Mouse (Mus musculus) embryo, embryonic 11.5 days (tissue): ENCODE measurements at regions not wholly inside any gene's neighbourhood (a gene's known extent, or its start where the extent isn't known, plus 50 kb on each side); places are given as distances from the start of the nearest gene placed in this dataset.

Source experiments
- DNase-seq: peaks from one replicate; pipeline ENCODE4 v3.0.0-alpha.2; 2012; ENCODE audit warnings: low read depth, low spot score

DNA sequence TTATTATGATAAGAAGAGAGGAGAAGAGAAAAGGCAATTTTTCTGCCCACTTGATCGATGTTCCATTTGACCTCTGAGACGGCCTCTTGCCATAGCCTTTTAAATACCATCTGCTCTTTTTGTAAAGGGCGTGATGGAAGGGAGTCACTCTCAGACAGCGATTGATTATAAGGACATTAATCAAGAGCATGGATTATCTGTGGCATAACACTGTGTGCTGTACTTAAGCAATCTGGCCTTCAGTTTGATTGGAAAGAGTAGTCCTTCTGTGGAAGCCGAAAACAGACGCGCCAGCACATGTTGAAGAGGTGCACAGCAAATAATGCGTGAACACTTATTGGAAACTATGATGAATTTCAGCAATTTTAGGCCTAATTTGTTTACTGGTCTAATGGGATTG lies 685.4 kb upstream of the Robo1 start:
- DNase-seq: peak; percentile 2

DNA sequence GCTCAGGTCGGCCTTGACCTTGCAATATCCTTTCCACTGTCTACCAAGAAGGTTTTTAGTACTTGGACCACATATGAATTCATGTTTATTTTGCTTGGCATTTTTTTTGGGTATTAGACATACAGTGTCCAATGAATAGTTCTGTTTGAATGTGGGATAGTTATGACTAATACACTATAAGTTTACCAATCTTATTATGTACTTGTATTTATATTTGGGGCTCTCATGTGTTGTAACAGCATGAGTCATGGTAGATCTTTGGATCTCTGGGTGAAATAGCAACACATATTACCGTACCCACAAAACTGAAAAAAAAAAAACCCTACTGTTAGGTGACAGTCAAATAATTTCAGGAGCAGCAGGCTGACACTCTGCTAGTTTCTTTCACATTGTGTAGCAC lies 667.7 kb upstream of the Robo1 start:
- DNase-seq: no peak

DNA sequence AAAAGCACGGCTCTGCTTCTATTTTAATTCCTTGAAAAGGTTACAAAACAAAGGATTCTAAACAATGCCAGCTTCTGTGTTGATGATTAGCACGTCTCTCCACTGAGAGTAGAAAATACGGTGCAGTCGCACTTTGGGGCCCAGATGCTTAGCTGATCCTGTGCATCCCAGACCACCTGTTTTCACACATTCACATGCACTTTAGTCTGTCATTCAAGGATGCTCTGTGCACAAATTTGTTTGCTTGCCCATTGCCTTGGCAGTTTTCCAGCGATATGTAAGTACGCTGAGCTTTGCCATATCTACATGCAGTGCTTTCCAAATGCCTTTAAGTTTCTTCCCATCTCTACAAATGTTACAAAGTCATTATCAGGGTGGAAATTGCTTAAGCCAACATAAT lies 664.9 kb upstream of the Robo1 start:
- no peak for DNase-seq

DNA sequence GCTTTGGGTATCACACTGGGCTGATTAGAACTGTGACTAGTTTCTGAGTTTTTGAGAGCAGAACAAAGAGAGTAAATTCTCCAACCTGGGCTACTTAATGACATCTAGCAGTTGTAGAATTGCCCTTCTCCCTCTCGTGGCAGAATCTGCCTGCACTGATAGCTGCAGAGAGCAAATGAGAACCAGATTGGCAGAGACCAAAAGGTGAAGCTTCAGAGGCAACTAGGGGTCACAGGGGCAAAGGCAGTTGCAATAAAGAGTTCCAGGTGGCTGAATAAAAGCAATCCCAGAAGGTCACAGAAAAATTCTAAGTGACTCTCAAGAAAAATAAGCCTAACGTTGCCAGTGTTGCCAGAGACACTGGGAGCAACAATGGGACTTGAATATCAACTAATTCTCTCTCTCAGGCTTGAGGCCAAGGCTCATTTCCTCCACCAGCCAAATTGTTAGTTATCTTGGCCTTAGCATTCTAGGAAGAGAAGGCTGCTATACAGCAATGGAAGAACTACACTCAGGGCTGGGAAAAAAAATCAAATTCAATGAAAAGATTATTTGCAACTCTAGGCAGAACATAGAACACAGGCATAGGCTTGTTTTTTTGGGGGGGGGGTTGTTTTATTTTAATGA lies 629.9 kb upstream of the Robo1 start:
- peak; percentile 29 for DNase-seq

DNA sequence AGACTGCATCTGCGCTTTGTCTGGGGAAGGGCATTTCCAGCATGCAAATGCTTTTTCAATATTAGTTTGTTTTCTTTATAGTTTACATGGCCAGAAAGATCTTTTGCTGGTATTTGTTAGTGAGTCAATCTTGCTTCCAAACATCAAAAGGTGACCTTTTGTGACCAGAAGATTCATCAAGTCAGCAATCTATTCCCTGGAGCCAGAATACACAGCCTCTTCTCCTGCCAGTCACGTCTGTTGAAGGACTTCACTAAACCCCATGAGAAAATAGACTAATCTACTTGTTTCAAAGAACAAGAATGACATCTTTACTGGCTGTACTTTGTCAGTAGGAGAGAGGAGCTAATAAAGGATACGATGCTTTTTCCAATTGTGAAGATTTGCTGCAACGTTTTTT lies 614.6 kb upstream of the Robo1 start:
- DNase-seq: no peak

DNA sequence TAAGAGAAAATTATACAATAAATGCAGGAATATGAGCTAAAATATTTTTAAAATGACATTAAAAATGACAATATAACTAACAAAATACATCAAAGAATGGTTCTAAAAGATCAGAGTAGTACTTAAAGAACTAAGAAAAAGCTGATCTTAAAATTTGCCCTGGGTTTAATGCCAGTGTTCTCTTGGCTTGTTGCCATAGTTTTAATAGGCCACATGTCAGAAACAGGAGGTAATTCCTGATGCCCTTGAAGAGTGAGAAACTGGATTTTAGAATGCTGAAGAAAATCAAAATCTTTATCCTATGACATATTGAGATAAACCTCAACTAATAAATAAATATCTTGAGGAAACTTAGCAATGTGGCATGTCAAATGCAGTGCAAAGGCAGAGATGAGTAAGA lies 602.3 kb upstream of the Robo1 start:
- DNase-seq: no peak

DNA sequence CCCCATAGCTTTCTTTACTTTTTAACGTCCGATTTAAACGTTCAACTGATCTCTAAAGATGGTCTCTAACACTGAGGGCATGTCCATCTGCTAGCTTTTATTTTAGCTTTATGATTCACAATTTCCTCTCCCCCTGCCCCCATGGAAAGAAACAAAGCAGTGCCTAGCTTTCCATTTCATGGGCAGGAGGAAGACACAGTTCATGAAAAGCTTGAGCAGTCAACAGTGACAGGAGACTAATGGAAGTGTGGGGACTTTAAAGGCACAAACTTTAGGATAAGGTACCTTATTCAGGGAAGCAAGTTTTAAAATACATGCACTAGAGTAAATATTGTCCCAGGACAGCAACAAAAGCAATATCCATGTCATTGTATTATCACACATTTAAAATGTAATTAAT lies 598.4 kb upstream of the Robo1 start:
- DNase-seq: no peak

DNA sequence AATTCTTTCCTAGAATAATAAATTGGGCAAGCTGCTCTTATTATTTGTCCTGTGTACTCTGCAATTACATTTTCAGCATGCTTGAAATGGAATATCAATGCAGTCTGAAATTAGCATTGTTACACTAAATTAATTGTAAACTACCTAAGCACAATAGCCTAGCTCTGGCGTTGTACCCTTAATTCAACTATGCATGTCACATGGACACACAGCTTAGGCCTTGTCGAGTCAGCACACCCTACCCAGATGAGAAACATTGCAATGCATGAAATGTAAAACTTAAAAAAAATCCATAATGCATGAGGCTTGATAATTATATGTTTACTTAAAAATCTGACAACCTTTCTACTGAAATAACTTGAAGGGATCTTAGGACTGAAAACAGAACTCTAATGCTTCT lies 596.2 kb upstream of the Robo1 start:
- no peak for DNase-seq

DNA sequence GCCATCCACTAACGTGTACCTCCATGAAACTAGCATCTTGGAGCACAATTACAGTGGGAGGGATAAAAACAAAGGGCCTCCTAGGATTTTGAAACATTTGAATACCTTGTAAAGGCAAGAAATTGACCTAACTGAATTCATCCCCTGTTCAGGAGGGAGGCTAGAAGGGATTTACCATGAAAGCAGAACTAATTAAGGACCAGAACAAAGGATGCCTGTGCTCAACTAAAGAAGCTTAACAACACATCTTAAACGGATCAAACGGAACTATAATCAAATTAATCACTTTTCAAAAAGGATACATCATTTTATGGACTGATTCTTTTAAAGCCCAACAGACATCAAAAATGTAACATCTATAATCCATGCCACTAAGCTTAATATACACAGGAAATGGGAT lies 590.9 kb upstream of the Robo1 start:
- no peak for DNase-seq

DNA sequence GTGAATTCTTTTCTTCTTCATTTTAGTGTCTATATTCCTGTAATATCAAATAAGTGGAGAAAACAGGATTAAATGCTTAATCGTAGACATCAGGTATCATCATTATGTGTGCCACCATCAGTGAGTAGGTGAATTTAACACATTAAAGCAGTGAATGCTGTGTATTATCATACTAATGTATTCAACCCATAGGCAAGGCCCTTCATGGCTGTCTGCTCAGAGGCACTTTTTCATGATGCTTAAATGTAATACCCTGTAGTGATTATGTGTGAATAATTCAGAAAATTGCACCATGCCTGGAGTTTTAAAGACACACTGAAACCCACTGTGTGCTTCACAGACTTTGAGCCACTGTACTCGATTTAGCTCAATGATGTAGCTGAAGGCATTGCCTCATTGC lies 583.2 kb upstream of the Robo1 start:
- no peak for DNase-seq

DNA sequence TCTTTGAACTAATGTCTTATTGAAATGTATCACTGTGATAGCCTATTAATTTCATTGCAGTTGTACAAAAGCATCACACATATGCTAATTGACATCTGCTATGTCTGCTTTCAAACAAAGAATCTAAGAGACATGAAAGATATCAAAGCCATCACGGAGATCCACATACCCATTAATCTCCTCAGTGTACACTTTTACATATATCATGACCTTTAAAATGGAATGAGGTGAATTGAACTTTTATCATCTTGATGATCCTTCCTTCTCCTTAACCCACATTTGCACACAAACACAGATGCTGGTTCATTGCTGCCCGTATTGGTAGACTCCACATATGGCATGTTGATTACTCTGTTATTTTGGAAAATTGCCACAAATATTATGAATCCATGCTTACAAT lies 570.2 kb upstream of the Robo1 start:
- no peak for DNase-seq

DNA sequence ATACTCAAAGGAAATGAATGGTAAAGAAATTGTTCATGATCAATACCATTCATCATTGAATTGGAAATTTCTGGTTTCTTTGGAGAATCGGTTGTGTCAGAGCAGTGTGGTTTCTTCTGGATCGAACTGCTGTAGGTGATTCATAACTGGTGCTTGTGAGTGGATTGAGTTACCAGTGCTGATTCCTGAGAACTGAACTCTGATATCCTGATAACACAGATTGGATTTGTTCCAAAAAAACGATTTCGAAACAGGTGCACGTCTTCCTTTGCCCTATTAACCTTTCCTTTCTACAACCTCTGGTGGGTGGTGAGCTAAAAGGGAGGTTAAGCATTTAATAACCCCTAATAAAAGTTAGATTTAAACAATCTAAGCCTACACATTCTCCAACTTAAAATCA lies 569.0 kb upstream of the Robo1 start:
- DNase-seq: no peak

DNA sequence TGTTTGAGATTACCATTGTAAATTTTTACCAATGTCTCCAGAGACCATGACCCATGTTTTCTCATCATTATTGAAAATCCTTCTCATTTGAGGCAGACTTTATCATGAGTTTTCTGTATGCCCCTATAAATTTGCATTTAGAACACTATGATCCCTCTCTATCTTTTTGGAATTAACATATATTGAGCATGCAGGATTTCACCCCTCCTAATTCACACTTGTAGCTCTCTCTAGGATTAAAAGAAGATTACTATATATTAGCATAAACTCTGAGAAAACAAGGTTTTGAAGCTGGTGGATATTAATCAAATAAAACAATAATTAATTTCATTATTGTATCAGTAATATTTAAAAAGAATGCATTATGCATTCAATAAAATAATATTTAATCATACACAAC lies 527.2 kb upstream of the Robo1 start:
- no peak for DNase-seq

DNA sequence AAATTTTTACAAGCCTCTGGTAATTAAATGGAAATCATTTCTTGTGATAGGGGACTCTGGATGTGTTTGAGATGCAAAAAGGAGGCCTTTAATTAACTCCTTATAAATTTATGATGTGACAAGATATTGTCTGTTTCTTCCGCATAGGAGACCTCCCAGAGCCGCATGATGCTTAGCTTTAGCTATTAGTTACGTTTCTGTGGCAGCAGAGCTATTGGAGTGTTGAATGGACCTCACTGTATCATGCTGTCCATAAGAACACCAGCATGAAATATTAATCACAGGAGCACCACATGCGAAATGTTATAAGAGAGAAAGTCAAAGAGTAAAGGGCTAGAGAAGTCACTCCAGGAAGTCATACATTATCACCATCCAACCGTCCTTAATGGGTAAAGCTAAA lies 495.3 kb upstream of the Robo1 start:
- no peak for DNase-seq

DNA sequence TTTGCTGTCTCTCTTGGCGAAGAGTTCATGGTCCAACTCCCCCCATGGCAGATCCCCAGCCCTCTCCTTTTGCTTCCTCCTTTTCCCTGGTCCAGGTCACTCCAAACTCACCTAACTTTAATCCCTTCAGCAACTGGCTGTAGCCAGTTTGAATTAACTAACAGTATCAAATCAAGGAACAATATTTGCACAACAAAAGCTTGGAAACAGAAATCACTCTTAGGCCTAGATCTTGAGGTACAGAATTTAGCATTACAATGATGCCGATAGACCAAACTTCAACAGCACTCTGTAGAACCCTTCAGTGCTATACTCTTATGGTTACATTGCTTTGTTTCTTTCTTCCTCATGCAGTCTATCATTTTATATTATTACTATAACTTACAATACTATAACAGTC lies 472.8 kb upstream of the Robo1 start:
- no peak for DNase-seq

DNA sequence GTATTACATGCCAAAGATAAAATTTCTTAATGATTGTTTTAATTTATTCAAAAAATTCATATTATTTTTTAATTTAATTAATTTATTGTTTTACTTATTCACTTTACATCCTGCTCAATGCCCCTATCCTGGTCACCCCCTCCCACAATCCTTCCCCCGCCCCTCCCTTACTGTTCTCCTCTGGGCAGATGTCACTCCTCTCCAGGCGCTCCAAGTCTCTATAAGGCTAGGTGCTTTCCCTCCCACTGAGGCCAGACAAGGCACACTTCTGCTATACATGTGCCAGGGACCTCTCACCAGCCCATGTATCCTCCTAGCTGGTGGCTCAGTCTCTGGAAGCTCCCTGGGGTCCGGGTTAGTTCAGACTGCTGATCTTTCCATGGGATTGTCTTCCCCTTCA lies 458.0 kb upstream of the Robo1 start:
- no peak for DNase-seq

DNA sequence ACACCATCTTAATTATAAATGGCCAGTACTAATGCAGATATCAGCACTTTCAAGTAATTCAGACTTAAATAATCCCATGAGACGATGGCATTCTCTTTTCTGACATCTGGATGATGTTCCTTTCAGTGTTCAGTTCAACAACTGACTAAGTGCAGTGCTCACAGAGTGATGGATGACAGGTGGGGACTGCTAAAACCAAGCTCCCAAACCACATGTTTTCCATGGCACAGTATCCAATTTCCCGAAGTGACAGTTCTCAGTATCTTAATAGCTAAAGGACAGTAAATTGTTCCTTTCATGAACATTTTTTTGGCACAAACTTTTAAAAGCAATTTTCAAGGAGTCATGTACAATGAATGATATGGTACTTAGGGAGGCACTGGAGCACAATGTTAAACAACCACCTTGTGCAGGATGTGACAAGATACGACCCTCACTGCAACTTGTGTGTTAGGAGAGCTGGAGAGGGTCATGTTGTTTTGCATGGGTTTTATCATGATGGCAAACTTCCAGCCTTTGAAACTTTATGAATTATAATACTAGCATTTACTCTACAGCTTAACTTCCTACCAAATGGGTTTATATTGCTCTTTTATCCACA lies 456.4 kb upstream of the Robo1 start:
- no peak for DNase-seq

DNA sequence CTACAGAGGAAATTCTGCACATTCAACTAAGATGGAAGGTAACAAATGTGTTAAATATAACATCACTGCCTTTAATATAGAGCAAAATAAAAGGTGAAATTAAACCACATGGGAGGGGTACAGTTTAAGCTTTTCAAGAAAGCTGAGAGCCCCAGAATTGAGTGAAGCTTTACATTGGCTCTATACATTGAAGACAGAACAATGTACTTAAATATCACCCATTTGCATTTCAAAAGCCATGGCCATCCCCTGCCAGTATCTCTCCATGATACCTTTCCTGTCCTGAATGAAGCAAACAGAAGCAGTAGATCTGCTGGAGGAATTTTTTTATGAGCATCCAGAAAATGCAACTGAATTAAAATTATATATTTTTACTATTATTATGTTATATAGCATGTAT lies 450.2 kb upstream of the Robo1 start:
- DNase-seq: no peak

DNA sequence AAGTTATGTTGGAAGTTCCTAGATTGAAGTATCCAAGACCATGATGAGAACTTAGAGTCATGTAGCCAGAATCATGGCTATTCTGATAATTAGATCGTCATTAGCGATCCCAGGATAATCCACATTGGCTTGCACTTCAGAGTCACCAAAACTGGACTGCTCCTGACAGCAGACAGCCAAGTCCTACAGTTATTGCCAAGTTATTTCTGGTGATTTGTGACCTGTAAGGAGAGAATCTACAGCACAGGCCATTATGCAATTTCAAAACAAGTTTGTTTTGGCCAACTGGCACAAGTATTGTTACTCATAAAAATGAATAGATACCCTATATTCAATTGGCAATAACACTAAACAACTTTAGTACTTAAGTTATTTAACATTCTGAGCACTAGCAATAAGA lies 447.9 kb upstream of the Robo1 start:
- no peak for DNase-seq

DNA sequence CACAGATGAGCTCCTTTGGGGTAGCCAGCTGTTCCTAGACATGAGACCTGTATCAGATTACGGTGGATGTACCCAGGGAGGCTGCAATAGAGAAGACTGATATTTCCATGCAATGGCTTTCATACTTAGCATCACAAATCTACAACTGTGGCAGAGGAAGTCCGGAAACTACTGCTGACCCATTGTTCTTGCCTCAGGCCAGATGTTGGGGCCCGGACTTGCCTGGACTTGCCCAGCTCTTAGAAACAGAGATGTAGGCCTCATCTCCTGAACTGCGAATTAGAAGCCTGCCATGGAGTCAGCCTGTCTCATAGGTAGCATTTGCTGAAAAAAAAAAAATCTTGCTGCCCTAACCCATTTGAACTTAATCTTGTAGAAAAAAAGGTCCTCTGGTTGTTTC lies 422.4 kb upstream of the Robo1 start:
- no peak for DNase-seq

DNA sequence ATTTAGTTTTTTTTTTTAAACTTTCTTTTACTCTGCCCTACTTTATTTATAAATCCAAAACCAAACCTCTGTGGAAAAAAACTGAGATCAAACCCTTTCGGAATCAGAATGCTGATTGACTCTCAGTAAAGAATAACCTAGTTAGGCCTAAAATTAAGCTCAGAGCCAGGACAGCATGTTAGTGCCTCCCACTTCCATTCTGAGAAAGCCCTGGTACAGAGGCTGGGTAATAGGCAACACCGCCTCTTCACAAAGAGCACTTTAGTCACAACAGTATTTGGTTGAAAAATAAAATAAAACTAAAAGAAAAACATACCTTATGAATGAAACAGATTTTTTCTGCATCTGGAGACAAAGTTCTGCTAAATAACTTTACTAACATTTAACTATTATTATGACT lies 418.4 kb upstream of the Robo1 start:
- DNase-seq: no peak

DNA sequence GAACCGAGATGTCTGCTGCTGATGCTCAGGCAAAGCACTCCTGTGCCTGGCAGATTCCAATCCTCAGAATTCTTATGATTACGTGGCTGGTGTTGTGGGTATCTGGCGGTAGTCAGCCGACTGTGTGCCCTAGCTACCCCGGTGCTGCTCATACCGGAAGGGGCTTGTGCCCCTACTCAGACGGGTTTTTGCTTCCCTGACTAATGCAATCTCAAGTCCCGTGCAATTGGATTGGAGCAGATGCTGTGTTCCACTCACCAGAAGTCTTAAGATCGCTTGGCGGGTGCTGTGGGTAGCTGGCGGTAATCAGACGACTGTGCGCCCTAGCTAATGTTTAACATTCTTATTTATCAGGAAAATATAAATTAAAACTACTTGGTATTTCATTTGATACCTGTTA lies 385.0 kb upstream of the Robo1 start:
- no peak for DNase-seq

DNA sequence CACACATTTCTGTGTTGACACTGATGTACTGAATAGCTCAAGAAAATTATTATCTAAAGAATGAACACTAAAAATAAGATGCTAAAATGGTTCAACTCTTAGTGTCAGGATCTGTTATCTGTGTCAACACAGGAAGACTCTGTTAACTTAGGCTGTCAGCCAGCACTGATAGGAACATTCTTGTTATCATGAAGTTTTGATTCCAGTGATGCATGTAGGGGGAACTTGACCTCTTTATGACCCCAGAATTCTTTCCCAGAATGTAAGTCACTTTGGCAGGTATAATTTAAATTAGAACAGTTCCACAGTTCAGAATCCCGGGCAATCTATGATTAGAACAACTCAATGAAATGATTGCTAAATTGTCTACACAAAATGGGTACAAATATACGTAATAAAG lies 363.9 kb upstream of the Robo1 start:
- no peak for DNase-seq

DNA sequence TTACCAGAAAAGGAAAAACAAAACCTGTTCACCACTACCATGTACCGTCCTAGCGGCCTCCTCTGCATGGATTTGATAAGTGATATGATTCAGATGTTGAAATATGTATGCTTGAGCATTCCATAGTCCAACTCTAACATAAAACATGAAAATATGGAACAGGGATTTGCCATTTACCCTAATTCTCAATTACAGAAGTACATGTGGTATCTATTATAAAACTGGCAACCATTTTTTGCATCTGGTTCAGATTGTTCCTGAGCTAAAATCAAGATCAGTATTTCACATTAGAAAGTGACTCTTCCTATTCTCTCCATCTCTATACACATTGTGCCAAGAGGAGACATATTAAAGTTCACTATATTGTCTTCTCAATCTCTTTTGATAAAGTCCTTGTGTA lies 363.3 kb upstream of the Robo1 start:
- no peak for DNase-seq
